Mouse (Mus musculus) spleen, adult 12 weeks (tissue): ENCODE data around the gene Slc38a3.

Experiments
- DNase-seq: peaks from one replicate; pipeline ENCODE4 v3.0.0; 2022; ENCODE audit warnings: low spot score

Slc38a3 gene

DNA sequence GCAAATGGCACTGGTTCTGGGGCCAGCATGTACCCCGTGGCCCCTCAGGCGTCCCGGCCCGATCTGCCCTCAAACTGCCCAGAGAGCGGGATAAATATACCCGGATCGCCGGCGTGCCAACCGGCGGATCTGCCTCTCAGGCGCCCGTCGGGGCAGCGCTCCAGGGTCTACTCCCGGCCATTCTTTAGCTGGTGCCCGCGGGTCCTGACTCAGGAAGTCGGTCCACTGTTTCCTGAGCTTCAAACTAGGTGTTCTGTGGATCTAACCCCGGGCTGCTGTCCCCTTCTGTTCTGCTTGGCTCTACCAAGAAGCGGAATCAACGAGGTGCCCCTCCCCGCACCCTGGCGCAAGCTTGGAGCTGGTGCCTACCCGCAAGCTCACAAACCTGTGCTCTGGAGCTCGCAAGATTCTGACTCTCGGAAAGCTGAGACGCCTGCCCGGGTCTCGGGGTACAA, 2.6 kb downstream of the Slc38a3 start:
- no peak for DNase-seq

DNA sequence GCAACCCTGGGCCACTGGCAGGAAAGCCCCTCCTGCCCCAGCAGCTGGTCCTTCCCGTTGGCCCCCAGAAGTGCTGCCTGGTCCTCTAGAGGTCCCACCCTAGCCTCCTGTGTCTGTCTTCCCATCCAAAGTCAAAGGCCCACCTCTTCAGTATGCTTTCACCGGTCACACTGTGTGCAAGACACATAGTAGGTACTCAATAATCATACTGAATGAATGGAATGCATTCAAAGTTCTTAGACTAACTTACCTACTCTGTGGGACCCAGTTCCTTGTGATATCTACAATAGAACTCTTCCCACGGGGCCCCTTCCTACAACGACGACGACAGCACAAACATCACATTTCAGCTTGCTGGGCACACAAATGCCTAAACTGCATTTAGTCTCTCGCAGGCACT, 4.0 kb downstream of the Slc38a3 start:
- no peak for DNase-seq

DNA sequence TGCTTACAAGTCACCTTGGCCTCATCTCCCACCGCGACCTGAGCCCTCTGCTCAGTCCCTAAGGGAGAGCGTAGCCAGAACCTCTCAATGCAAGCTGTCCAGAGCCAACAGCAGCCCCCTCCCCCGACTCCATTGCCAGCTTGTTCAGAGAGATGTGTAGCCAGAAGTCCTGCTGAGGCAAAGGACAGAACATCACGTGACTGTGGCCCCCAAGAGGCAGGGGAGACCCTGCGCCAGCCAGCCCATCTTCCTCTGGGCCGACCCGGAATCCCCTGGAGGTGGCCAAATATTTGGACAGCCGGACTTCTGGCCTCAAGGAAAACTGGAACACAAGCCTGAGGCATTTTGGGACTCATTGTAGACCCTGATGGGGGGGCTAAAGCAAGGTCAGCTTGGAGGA, 5.8 kb downstream of the Slc38a3 start:
- DNase-seq = no peak

DNA sequence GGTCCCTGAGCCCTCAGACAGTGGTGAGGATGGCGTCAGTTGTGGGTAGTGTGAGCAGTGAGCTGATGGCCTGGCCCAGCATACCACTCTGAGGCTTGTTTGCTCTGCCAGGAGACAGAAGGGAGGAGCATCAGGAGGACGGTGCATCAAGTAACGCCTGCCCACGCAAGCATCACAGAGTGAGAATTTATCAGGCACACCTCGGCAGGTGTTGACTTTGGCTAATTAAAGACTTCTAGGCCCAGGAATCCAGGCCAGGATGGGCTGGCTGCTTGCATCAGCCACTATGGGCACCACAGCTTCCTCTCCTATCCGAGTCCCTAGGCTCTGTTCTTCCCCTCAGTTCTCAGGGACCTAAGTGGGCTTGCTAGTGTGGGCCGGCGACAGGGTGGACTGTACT, 7.0 kb downstream of the Slc38a3 start:
- no peak for DNase-seq

DNA sequence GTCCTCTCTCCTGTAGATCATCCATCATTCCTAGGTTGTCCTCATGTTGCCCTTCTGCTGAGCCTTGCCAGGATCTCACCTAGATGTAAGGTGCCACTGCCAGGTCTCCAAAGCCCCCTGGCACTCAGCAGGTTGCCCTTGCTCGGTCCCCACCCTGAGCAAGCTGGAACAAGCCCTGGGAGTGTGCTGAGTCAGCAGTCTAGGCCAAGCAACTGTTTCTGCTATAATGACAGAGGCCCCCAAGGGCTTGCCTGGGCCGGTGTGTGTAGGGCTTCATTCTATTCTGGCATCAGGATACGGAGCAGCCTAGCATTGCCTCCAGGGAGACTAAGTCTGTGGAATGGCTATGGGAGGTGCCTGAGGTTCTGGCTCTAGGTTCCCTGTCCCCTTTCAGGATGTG, 8.6 kb downstream of the Slc38a3 start:
- DNase-seq = no peak

DNA sequence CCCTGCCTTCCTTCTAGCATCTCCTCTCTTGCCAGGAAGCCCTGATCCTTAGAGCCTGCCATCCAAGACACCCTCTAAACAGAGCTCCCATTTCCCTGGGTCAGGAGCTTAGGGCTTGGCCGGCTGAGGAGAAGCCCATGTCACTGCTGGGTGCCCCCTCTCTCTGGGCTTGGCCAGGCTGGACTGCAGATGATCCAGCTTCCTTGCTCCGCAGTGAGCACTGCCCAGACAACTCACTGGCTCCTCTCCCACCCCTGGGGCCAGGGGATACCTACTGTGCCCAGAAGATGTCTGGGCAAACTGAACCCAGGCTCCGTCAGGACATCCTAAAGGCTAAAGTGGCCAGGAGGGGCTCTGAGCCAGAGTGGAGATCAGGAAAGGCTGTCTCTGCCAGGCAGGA, 9.4 kb downstream of the Slc38a3 start:
- DNase-seq = no peak

DNA sequence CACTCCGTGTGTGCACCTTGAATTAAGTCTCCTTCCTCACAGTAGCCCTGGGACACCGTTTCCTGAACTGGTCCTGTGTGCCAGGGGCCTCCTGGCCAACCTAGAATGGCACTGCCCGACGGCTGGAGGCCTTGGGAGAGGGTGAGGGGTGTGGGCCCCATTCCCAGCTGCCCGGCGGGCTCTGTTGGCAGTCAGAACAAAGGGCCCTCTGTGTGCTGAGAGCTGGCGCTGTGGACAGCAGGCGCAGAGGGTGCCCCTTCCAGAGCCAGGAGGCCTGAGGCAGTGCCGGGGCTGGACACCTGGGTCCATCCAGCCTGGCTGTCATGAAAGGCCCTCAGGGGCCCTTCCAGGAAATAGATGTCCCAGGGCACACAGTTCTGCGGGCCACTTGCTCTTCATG, 9.8 kb downstream of the Slc38a3 start:
- DNase-seq = no peak

DNA sequence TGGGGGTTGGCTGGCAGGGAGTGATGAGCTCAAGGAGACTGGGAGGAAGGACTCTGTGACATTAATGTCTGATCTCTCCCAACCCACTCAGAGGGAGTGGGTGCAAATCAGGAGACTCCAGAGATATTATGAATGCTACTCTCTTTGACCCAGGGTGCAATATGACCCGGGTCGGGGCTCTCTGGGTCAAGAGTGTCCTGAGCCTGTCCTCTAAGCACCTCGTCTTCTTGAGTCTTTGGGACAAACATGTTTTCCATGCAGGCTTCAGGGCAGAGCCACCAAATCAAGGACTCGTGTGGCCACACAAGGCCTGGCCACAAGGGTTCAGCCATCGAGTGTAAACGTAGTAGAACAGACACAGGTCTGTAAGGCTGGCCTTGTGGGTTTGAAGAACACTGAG, 11.2 kb downstream of the Slc38a3 start:
- no peak for DNase-seq

DNA sequence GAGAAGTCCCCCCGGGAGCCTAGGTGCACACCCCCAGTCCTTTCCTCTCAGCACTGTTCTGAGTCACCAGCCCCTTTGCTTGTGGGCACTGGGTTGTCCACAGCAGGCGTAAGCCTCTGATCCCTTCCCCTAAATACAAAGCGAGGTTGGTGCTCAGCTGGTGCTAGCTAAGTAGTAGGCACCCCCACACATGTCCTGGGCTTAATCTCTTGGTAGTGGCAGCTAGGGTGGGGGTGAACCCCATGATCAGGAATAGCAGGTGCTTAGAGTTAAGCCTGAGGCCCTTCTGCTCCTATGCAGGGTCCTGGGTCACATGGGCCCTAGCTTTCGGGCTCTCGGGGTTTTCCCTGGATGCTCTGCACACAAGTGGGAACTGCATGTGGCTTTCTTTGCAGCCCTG, 12.2 kb downstream of the Slc38a3 start:
- no peak for DNase-seq

DNA sequence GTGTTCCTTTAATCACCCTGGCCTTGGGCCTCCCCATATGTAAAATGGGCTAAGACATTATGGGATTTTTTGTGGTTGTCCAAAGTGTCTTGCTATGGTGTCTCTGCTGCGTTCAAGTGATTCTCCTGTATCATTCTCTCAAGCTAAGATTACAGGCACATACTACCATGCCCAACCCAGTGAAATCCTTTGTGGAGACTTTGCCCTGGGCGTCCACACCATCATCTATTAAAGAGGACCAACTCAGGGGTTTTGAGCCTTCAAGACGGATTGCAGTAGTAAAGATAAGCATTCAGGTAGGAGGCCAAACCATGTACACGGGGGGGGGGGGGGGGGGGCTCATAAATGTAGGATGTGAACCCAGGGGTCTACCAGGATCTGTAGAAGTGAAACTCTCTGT, 14.7 kb downstream of the Slc38a3 start:
- DNase-seq = no peak

DNA sequence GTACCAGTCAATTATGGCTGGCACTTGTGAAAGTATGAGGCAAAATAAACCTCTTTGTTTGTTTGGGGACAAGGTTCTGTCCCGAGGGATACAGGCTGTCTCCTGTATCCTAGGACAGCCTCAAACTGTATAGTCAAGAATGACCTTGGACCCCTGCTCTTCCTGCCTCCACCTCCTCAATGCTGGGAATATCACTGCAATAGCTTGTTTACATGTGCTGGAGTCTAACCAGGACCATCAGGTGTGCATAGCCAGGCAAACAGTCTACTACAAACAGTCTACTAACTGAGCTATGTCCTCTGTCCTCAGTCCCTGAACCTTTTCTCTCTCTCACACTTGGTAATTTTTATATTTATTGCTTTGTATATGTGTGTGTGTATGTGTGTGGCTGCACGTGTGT, 15.9 kb downstream of the Slc38a3 start:
- no peak for DNase-seq

DNA sequence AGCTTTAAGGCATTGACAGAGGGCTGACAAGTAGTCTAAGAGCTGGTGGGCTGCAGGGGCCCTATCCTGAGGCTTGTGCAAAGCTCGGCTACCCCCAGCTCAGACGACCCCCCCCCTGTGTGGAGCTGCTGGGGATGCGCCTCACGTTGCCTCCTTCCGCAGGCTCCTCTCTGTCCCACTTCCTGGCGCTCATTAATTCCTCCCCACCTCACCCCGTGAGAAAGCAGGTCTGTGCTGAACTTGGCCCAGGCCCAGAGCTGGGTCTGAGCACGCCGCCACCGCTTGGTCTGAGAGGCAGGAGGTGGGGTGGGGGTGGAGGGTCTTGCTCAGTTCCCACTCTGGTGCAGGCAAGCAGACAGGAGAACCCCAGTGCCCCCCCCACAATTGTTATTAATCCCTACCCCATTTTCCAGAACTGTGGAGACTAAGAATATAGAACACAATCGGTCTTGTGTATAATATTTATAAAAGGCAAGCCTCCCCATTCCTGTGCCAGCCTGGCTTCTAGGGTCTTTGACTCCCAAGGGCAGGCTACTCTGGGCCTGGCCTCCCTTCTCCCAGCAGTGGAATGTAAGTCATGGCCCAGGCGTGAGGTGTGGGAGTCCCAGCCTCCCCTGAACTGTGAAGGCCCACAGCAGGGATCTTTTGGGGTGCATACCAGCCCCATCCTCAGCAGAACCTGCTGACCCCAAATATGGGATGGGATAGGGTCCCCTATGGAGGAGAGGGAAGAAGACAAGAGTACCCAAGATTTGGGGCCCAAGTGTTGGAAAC, 18.4 kb downstream of the Slc38a3 start:
- DNase-seq = no peak

DNA sequence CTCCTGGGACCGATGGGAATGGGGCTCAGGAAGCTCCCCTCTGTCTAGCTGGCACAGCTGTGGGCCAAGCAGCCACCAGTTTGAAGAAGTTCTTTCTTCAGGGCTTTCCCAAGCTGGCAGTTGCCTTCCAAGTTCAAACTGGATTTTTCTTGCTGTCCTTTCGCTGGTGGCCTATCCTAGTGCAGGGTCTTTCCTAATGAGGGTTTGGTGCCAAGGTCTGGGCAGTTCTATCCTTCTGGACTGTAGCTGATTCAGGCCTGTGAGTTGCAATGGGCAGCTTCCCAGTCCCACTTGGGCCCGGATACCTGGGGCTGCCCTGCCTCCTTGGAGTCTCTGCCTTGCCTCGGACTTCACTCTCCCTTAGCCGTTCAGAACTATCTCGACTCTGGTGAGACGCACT, 19.1 kb downstream of the Slc38a3 start:
- no peak for DNase-seq

DNA sequence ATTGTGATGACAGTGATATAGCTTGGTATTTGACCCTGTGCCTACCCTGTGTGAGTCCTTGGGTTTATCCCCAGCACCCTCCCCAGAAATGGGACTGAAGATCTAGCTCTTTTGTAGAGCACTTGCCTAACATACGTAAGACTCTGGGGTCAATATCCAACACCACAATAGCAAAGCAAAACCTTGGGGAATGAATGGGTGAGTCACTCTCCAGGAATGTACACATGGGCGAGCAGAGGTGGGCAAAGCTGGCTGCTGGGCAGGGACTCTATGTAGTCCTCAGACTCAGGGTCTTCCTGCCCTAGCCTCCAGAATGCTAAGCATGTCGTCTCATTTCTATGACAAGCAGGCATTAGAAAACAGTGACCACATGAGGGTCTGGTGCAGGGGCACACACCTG, 20.6 kb downstream of the Slc38a3 start:
- DNase-seq = no peak

DNA sequence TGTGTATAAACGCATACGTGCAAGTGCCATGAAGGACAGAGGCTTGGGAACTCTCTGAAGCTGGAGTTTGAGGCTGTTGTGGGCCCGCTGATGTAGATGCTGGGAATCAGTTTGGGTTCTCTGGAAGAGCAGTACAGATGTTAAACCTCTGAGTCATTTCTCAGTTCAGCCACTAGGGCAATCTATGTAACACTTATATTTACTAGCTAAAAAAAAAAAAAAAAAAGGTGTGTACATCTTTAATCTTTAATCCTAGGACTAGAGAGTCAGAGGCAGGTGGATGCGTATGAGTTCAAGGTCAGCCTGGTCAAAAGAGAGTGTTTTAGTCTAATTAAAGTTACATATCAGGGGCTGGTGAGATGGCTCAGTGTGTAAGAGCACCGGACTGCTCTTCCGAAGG, 22.4 kb downstream of the Slc38a3 start:
- no peak for DNase-seq

DNA sequence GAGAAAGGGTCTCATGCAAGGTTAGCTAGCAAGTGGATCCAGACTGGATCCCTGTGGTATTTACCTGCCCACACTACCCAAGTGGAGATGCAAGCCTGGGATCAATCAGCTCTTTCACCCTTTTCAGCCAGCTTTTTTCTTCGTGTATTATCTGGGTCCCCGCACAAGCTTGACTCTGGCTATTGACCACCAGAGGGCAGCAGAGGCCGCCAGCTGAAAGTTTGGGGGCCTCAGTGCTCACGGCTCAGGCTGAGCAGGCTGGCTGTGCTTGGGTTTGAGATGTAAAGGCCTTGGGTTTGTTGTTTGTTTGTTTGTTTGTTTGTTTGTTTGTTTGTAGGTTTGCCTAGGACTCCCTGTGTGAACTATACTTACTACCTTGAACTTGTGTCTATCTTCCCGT, 23.8 kb downstream of the Slc38a3 start:
- peak; percentile 65 for DNase-seq

DNA sequence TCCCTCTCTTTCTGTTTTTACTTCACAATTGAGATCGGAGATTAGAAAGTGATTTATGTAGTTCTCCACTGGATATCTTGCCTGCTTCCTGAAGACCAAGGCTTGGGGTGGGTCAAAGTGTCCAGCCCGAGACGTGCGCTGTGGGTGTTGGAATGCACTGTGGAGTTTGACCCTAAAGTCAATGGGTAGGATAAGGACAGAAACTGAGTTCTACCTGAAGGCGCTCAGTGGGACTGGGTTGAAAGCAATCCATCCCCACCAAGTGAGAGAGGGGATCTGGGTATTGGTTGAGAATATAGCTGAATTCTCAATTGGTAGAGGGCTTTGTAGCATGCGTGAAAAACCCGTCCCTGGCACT, 24.2 kb downstream of the Slc38a3 start:
- DNase-seq = no peak

DNA sequence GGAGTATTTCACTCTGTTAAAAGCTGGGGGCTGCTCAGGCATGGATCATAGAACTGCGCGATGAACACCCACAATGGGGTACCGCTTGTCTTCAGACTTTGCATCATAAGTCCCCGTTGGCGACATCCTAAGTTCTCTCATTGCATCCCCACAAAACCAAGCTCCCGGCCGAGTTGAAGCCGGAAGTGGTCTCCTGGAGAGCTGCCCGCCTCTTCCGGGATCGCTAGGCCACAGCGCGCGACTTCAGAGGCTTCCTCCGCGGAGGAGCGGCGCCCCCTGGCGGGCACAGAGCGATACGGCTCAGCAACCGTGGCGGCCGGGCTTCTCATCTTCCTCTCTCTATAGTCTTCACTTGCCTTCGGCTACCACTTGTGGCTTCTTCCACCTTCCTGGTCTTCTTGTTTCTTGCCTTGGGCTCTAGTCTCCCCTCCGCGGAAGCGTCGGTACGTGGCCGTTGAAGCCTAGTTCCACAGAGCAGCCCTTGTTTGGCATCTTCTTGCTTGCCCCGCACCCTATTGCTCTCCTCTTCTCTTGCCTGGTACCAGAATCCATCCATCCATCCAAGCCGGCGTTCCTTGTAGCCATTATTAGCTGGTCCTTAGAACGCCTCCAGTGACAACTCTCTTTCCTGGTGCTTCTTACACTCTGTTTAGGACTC, 24.7 kb downstream of the Slc38a3 start:
- peak; percentile 83 for DNase-seq

DNA sequence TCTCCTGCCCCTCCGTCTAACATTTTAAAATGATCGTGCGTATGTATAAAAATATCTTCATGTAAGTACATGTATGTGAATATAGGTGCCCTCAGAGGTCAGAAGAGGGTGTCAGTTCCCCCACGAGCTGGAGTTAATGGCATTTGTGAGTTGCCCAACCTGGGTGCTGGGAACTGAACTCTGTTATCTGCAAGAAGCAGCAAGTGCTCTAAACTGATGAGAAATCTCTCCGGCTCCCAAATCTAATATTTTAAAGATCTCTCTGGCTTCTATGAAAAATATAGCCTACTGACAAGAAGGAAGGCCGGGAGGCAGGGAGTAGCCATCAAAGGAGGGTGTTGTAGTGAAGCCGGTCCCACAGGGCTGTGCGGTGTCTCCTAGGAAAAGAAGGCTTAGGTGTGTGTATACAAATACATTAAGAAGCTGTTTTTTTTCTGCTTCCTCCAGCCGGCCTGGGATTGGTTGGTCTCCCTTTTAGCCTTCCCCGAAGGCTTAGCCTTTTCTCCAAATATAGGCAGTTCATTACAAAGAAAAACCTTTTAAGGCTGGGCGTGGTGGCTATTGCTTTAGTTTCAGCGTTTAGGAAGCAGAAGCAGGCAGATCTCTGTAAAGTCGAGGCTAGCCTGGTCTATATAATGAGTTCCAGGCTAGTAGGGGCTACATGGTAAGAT, 25.7 kb downstream of the Slc38a3 start:
- DNase-seq = no peak

DNA sequence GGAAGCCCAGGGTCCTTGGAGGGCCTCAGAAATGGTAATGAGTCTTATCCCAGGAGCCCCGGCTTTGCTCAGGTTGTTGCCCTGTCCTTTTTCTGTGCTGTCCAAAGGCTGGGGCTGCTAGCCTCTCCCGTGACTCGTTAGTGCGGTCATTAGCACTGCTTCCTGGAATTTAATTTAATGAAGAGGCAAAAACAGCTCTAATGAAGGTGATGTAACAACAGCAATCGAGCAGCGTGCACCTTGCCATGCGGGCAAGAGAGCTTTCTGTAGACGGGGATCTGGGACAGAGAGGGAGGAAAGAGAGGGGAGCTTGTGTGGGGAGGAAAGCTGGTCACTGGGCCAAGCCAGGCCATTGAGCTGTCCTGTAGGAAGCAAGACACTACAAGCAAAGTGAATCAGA, 27.7 kb downstream of the Slc38a3 start:
- DNase-seq = no peak

DNA sequence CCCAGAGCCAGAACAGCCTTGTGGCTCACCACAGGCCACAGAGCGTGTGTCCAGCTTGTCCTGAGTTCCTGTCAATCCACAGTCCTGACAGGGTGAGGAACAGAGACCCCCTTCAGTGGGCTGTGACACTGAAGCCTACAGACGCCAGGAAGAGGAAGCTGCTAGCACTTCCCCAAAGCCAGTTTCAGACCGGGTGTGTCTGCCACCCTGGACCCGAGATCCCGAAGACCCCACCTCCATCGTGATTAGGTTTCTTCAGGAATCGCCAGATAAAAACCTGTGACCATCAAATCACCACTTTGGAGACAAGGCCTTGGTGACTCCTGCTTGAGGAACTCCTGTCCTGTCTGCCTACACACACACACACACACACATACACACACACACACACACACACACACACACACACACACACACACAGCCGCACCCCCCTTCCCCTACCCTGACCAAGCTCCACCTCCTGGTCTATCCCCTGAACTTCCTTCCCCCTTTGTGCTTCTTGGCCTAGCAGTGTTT, 29.0 kb downstream of the Slc38a3 start:
- no peak for DNase-seq

DNA sequence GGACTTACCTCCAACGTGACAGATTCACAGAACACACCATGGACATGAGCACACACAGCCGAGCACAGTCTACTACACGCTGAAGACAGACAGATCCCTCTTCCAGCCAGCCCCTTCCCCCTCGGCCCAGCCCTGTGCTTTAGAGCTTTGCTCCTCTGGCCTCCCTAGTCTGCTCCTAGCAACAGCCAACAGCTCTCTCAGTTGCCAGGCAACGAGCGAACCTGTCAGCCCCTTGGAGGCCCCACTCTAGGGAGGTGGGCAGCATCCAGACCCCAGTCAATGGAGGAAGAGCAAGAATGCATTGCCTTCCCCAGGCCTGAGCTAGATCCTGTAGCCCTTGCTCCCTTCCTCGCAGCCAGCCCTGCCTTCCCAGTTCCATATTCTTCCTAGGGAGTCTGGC, 32.3 kb downstream of the Slc38a3 start:
- DNase-seq = no peak
